Mouse (Mus musculus) cortical plate, adult 2 months (tissue): ENCODE measurements around the gene L3mbtl3. TPM values are rescaled to one million over a fixed set of nuclear protein-coding genes. Genes with fewer than 3 reads are reported as not detected.

ENCODE experiments used
- H3K27ac ChIP-seq: fragments of 200-500 bp; 2 replicates; pipeline ENCODE4 v1.5.1; 2012; ENCODE audit warnings: low read length, control low read depth, inconsistent platforms; ENCODE audit not compliant: insufficient read depth
- H3K4me1 ChIP-seq: fragments of 200-500 bp; 2 replicates; pipeline ENCODE4 v1.6.1; 2011; ENCODE audit warnings: low read length; ENCODE audit not compliant: control insufficient read depth, insufficient read depth
- H3K4me3 ChIP-seq: fragments of 200-500 bp; 2 replicates; pipeline ENCODE4 v1.5.1; 2011; ENCODE audit warnings: mild to moderate bottlenecking, low read length, control low read depth; ENCODE audit not compliant: insufficient read depth
- CTCF ChIP-seq: fragments of 200-500 bp; IDR thresholded peaks from 2 replicates; pipeline ENCODE4 v1.5.1; 2011; ENCODE audit warnings: mild to moderate bottlenecking, control low read depth, low read length; ENCODE audit not compliant: insufficient read depth; ENCODE audit errors: extremely low read depth
- POLR2A ChIP-seq: fragments of 200-500 bp; IDR thresholded peaks from 2 replicates; pipeline ENCODE4 v1.6.1; 2011; ENCODE audit warnings: mild to moderate bottlenecking, low read length, control low read depth; ENCODE audit not compliant: insufficient read depth; ENCODE audit errors: extremely low read depth
- polyA plus RNA-seq: library from polyadenylated mRNA; depleted of rRNA; stranded (reverse); fragments of >200 nt; gene quantifications from 2 replicates; pipeline ENCODE4 v1.2.3, GENCODE M21; 2012

The L3mbtl3 gene
- polyA plus RNA-seq, 1 experiment, result 15.6 TPM

DNA sequence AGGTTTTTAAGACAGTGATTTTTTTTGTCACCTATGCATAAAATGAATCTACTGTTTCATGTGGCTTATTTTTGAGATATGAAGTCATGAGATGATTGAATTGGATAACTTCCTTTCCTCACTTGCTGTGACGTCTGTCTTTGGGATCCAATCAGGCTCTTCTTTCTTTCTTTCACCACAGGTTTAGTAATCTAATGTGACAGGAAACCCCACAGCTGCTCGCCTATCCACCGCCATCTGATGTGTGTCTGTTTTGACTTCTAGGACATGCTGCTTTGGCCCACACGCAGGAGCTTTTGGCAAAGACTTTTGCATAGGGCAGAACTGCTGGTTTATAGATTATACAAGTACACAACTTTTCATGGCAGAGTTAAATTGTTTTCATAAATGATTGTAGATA, 115.9 kb downstream of the L3mbtl3 start:
- Histone ChIP-seq H3K27ac (no peak overlapping the region), H3K4me1 (no peaks in the 10 kb centered on the region), H3K4me3 (no peak overlapping the region)
- TF ChIP-seq POLR2A (no peak), CTCF (no peak)

DNA sequence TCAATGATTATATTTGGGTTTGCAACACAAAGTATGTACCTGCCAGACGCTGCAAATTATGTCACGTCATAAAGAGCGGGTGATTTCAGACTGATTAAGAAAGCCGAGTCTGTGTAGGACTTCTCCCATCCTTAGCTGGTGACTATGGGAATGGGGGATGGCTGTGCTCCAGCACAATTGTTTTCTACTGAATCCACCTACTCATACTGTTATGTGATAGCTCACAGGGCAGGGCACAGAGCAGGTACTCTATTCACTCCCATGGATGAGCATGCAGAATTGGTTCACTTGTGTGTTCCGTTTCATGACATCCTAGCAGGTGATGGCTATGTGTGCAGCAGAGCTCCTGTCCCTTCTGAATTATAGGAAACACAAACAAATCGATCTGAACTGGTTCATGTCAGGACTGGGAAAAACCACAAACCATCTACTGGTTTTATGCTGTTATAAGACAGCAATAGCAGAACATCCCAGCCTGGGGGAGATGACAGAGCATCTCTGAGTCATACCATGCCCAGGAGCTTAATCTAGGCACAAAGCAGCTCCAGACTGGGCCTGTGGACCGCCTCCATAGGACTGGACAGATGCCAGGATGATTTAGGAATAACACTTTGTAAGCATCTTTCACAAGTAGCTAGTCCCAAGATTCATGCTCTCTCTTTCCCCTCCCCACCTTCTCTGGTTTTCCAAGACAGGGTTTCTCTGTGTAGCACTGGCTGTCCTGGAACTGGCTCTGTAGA, 126.2 kb downstream of the L3mbtl3 start:
- Histone ChIP-seq H3K4me1 (0 out of 2 replicates have a peak, but pooled peaks cover 2% of the 10 kb centered on the region), H3K27ac (no peak overlapping the region), H3K4me3 (no peak overlapping the region)
- TF ChIP-seq POLR2A, result no peak
- no peak for TF ChIP-seq CTCF

DNA sequence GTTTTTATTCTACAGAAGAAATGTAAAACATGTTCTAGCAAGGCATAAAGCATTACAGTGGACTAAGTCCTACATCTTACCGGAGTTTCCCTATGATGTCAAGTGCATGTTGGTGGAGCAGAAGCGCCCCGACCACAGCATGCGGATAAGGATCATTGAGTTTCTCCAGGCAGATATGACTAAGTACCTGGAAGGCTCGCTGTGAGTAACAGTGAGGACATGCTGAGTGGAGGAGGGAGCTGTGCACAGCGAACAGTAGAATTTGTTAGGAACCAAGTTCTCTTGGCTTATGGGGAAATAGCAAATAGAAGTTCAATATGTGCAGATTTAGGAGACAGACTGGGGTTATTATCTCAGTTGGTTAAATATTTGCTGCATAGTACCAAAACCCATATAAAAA, 131.3 kb downstream of the L3mbtl3 start:
- H3K27ac ChIP-seq, result no peak overlapping the region
- H3K4me3 ChIP-seq, result no peak overlapping the region
- H3K4me1 ChIP-seq, result peaks cover 2% of the 10 kb centered on the region; the same call in 1 of the 2 replicates
- TF ChIP-seq POLR2A, result no peak
- TF ChIP-seq CTCF, result no peak

DNA sequence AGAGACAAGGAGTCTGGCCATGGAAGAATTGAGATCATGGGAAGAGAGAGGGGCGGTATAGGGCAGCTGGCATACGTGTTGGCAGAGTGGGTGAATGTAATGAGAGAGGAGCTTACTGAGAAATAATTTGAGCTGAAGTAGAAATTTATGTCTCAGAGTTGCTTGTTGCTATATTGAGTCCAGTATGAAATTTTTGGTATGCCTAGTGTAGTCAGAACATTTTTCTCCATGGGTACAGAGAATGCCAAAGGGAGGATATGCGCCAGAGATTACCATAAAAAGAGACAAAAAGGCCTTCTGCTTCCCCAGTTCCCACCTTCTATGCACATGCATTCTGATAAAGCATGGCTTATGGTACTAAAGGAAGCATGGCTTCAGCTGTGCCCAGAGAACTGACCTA, 132.6 kb downstream of the L3mbtl3 start:
- H3K27ac ChIP-seq, result peak overlapping the region; percentile 81; the same call in 1 of the 2 replicates
- H3K4me3 ChIP-seq, result no peak overlapping the region
- H3K4me1 ChIP-seq, result peaks cover 2% of the 10 kb centered on the region; the same call in 1 of the 2 replicates
- TF ChIP-seq POLR2A (no peak), CTCF (no peak)

DNA sequence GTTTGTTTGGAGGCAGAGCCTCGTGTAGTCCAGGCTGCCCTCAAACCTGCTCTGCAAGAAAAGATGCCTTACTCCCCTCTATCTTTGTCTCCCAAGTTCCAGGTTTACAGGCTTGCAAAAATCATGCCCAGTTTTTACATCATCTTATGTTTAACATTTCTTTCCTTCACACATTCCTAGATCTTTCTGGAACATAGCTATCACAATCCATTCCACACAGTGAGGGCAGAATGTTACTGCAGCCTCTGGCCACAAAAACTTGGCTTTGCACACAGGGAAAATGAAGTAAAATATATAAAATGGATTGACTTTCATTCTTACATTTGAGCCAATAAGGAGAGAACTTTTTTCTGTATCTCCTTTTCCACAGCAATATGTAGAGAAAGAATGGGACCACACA, 136.7 kb downstream of the L3mbtl3 start:
- H3K27ac ChIP-seq, result no peak overlapping the region
- no peak overlapping the region for H3K4me3 ChIP-seq
- peaks cover 2% of the 10 kb centered on the region; the same call in 1 of the 2 replicates for H3K4me1 ChIP-seq
- no peak for TF ChIP-seq CTCF
- no peak for TF ChIP-seq POLR2A

DNA sequence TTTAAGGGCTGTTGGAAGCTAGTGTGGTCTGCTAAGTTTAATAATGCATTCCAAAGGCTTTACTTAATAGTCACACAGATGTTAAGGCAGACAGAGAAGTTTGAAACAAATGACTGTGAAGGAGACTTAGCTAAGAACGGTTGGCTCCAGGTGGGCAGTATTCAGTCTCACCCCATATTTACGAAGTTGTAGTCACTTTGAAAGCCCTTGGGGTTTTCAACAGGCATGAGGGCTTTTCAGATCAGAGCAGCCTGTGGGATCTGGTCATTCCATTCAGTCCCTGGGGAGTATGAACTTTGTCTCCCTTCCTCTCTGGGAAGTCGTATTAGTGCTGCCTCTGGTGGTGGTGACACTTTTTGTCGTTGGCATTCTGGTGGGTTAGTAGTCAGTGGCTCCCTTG, 137.2 kb downstream of the L3mbtl3 start:
- no peak overlapping the region for H3K4me3 ChIP-seq
- H3K27ac ChIP-seq, result no peak overlapping the region
- TF ChIP-seq POLR2A (no peak), CTCF (no peak)
- H3K4me1 ChIP-seq, result peaks cover 2% of the 10 kb centered on the region; the same call in 1 of the 2 replicates

DNA sequence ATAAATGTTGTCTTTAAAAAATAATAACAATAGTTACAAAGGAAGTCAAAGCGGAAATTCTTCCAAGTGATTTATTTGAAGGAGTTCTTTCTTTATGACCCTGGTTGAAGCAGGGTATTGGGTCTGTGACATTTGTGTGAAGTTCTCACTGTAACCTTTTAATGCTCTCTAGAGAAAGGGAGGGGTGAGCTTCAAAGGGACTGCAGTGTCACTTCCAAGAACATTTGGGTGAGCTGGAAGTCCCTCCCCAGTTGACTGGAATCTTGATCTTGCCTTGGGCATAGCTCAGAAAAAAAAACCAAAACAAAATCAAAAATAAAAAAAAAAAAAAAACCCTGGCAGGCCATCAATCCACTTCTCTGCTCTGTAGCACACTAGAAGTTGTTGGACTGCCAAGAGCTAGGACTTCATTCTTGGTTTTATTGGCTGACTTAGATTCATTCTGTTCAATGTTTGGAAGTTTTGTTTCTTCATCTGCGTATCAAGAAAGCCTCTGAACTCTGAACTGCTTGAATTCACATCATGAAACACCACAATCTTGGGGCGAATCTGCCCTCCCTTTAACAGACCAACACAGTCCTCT, 143.6 kb downstream of the L3mbtl3 start:
- TF ChIP-seq POLR2A, result no peak
- no peak for TF ChIP-seq CTCF

DNA sequence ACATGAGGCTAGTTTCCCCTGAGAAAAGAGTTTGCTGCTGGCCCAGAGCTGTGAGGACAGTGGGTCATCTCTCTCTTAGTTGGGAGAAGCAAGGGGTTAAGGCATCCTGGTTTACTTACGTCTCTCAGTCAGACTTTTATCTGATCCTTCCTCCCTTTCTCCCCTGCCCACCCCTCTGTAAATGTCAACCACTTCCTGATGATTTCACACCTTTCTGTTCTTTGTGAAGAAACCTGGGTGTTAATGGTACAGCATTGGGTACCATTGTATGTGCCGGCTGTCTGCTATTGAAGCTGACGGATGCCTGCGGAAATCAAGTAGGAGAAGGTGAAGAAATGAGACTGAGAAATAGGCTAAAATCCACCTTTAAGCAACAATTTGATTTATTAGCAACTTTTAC, 146.3 kb downstream of the L3mbtl3 start, which contains the start of gene Samd3:
Samd3 (plus strand) TSS at position 220 of the 400 bp plus-strand sequence.
- no peak for TF ChIP-seq CTCF
- TF ChIP-seq POLR2A, result no peak
- Histone ChIP-seq H3K27ac (no peak within 1 kb of the TSS), H3K4me3 (no peak within 1 kb of the TSS)

More for the DNA sequence above, 143.6 kb downstream of the L3mbtl3 start:
- H3K27ac ChIP-seq, result no peak overlapping the region
- peaks cover 2% of the 10 kb centered on the region; the same call in 1 of the 2 replicates for H3K4me1 ChIP-seq
- H3K4me3 ChIP-seq, result no peak overlapping the region

DNA sequence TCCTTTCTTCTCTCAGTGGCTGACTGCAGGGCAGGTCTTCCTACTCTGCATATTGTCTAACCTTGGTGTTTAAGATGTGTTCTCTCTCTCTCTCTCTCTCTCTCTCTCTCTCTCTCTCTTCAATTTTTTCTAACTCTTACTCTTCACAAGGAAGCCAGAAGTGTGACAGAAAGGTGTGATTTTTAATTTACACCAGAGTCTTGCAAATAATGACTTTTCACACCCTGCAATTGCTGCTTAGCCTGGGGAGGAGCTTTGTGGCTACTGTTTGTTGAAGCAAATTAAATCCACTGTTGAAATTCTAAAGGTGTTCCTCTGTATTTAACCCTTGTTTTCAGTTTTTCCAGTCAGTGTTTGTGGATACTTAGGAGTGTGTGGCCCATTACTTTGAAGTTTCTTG, 147.6 kb downstream of the L3mbtl3 start:
- TF ChIP-seq CTCF (no peak), POLR2A (no peak)

More for the DNA sequence above, 146.3 kb downstream of the L3mbtl3 start, which contains the start of gene Samd3:
- peaks cover 2% of the 10 kb centered on the region; the same call in 1 of the 2 replicates for H3K4me1 ChIP-seq

DNA sequence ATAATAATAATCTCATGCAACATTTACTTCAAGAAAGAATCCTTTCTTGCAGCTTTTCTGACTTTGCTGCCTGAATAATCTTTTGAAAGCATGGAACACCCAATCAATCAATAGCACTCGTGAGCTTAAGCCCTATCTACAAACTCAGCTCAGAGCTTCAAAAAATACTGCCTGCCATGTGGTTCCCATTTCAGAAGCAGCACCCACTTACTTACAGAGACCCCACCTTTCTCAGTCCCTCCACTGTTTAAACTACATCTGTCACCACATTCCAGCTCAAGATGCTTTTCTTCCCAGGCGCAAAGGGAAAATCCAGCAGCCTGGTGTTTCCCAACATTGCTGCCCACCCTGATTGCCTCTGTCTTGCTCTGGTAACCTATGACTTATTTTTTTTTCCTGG, 149.0 kb downstream of the L3mbtl3 start:
- no peak for TF ChIP-seq POLR2A
- no peak for TF ChIP-seq CTCF
- Histone ChIP-seq H3K4me3 (no peak overlapping the region), H3K4me1 (peaks cover 2% of the 10 kb centered on the region; the same call in 1 of the 2 replicates), H3K27ac (no peak overlapping the region)

More for the DNA sequence above, 147.6 kb downstream of the L3mbtl3 start:
- Histone ChIP-seq H3K27ac (no peak overlapping the region), H3K4me1 (peaks cover 2% of the 10 kb centered on the region; the same call in 1 of the 2 replicates), H3K4me3 (no peak overlapping the region)
